Mouse (Mus musculus) ES-Bruce4 (cell line): ENCODE measurements around the gene Sema3g. TPM values are rescaled to one million over a fixed set of nuclear protein-coding genes. Genes with fewer than 3 reads are reported as not detected.

ENCODE experiments used
- H3K27ac ChIP-seq: 2 replicates; pipeline ENCODE4 v1.5.1; 2012; ENCODE audit warnings: low read length, inconsistent platforms; ENCODE audit not compliant: insufficient read depth
- H3K27me3 ChIP-seq: 2 replicates; pipeline ENCODE4 v1.6.1; 2012; ENCODE audit warnings: mild to moderate bottlenecking, low read length, inconsistent platforms; ENCODE audit not compliant: control insufficient read depth, poor library complexity, insufficient read depth, severe bottlenecking
- H3K36me3 ChIP-seq: 2 replicates; pipeline ENCODE4 v1.6.1; 2012; ENCODE audit warnings: inconsistent platforms, mild to moderate bottlenecking, low read length, moderate library complexity; ENCODE audit not compliant: control insufficient read depth, poor library complexity, insufficient read depth, severe bottlenecking
- H3K4me1 ChIP-seq: one replicate; pipeline ENCODE4 v1.8.1; 2011; ENCODE audit warnings: low read length; ENCODE audit not compliant: control insufficient read depth, insufficient read depth
- H3K4me3 ChIP-seq: 2 replicates; pipeline ENCODE4 v1.5.1; 2011; ENCODE audit warnings: low read depth, mild to moderate bottlenecking, low read length
- H3K9ac ChIP-seq: 2 replicates; pipeline ENCODE4 v1.6.1; 2012; ENCODE audit warnings: low read depth, mild to moderate bottlenecking, inconsistent platforms; ENCODE audit not compliant: poor library complexity, severe bottlenecking
- H3K9me3 ChIP-seq: replicated peaks from 2 replicates; pipeline ENCODE4 v1.6.1; 2012; ENCODE audit warnings: mild to moderate bottlenecking, low read length, inconsistent platforms; ENCODE audit not compliant: control insufficient read depth, poor library complexity, insufficient read depth, severe bottlenecking
- CTCF ChIP-seq: IDR thresholded peaks from one replicate; pipeline ENCODE4 v1.8.1; 2011; ENCODE audit warnings: low read depth, low read length
- EP300 ChIP-seq: IDR thresholded peaks from 2 replicates; pipeline ENCODE4 v1.6.1; 2011; ENCODE audit warnings: low read depth, low read length; ENCODE audit not compliant: insufficient read depth
- POLR2A ChIP-seq: IDR thresholded peaks from one replicate; pipeline ENCODE4 v1.8.1; 2011; ENCODE audit warnings: low read length; ENCODE audit not compliant: insufficient read depth
- polyA plus RNA-seq: library from polyadenylated mRNA; stranded (reverse); fragments of >200 nt; gene quantifications from 2 replicates; pipeline ENCODE4 v1.2.4, GENCODE M21; 2011; ENCODE audit warnings: low read depth; ENCODE audit not compliant: missing spikeins, insufficient read depth, insufficient read length

Sema3g gene
- polyA plus RNA-seq, 1 experiment: not detected

DNA sequence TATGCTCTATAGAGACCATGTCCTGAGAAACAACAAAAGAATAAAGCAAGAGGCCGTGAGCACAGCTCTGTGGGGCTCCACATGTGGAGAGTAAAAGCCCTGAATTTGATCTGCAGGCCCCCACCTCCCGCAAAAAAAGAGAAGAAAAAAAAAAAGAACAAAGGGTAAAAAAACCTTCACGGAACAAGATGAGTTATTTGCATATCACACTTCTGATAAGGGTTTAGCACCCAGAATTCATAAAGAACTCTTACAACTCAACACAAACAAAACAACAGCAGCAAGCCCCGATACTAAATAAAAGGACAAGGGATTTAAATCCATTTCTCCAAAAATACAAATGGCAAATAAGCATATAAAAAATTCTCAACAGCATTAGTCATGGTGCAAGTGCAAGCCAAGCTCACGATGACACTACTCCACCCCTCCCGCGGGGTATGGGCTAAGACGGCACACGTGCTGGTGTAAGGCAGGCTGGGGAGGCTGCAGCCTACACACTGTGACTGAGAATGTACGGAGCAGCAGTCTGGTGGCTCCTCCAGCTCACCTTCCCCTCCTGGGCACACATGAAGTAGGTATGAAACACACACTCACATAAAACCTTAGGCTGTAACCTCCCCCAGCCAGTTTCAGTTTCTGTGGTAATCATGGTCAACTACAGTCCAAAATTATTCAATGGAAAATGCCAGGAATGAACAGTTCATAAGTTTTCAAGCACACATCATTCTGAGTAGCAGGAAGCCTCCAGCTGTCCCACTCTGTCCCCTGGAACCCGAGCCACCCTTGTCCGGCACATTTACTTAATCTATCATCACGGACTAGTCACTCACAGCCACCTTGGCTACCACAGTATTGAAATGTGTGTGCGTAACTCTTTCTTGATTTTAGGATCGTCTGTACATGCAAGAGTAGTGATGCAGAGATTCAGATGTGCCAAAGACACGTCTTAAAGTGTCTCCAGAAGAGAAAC lies 19.8 kb upstream of the Sema3g start:
- H3K9ac ChIP-seq: no peak overlapping the region
- H3K4me3 ChIP-seq: no peak overlapping the region
- TF ChIP-seq POLR2A (no peak), EP300 (no peak), CTCF (no peak)
- H3K27ac ChIP-seq: no peak overlapping the region
- no peaks in the 10 kb centered on the region for H3K27me3 ChIP-seq
- no peaks in the 10 kb centered on the region for H3K9me3 ChIP-seq
- peaks cover 45% of the 10 kb centered on the region for H3K36me3 ChIP-seq
- H3K4me1 ChIP-seq: no peaks in the 10 kb centered on the region

DNA sequence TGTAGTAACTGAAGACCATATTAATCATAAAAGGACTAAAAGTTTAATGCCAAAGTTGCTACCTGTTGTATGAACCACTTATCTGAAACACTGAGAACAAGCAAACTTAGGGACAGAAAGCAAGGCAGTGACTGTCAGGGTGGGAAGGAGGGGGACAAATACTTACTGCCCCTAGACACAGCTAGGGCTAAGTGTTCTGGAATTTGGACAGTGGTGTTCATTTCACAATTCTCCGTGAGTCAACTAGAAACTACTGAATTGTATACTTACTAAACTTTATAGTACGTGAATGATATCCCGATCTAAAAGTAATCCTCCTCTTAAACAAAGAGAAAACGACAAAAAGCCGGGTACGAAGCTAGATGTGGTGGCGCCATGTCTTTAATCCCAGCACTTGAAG lies 18.1 kb upstream of the Sema3g start:
- no peak overlapping the region for H3K27ac ChIP-seq
- H3K9ac ChIP-seq: no peak overlapping the region
- H3K27me3 ChIP-seq: no peaks in the 10 kb centered on the region
- no peaks in the 10 kb centered on the region for H3K9me3 ChIP-seq
- H3K36me3 ChIP-seq: peaks cover 44% of the 10 kb centered on the region
- no peak for TF ChIP-seq POLR2A
- TF ChIP-seq EP300: no peak
- no peak for TF ChIP-seq CTCF
- H3K4me3 ChIP-seq: no peak overlapping the region
- peaks cover under 1% of the 10 kb centered on the region for H3K4me1 ChIP-seq

DNA sequence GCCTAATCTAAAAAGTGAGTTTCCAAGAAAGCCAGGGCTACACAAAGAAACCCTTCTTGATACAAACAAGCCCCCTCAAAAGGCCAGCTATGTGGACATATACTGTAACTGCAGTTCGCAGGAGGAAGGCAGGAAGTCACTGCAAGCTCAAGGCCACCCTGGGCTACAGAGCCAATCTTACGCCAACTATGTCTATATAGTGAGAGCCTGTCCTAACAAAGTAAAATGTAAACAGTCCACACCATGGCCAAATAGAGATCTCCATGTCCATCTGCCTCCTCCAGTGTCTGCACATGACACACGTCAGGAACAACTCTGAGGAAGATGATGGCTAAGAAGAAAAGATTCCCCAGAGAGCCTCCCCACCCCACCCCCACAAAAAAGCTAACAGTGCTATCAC lies 17.6 kb upstream of the Sema3g start:
- no peak for TF ChIP-seq CTCF
- TF ChIP-seq EP300: no peak
- TF ChIP-seq POLR2A: no peak
- H3K9me3 ChIP-seq: no peaks in the 10 kb centered on the region
- no peaks in the 10 kb centered on the region for H3K27me3 ChIP-seq
- H3K4me1 ChIP-seq: peaks cover 3% of the 10 kb centered on the region
- H3K36me3 ChIP-seq: peaks cover 44% of the 10 kb centered on the region
- no peak overlapping the region for H3K27ac ChIP-seq
- no peak overlapping the region for H3K4me3 ChIP-seq
- no peak overlapping the region for H3K9ac ChIP-seq

DNA sequence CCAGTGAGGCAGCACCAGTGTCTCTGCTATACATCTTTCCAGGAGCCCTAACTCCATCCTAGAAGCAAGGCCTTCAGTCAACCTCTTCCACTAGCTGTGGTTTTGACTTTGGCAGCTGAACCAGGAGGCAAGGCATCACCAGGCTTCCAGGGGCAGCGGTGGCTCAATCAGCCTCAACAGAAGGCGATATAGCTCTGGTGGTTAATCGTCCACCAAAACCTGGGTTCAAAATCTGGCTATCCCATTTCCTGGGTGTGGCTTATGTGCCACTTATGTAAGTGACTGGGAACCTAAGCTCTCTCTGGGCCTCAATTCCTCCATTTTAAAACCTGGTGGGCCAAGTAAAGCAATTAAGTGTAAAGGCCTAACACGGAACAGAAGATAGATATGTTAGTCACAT lies 12.8 kb upstream of the Sema3g start:
- H3K36me3 ChIP-seq: peaks cover 32% of the 10 kb centered on the region
- peak overlapping the region; percentile 96 for H3K9ac ChIP-seq
- H3K27ac ChIP-seq: no peak overlapping the region
- no peaks in the 10 kb centered on the region for H3K27me3 ChIP-seq
- H3K4me3 ChIP-seq: peak overlapping the region; percentile 98
- no peaks in the 10 kb centered on the region for H3K9me3 ChIP-seq
- H3K4me1 ChIP-seq: peaks cover 3% of the 10 kb centered on the region
- TF ChIP-seq CTCF (no peak), EP300 (no peak), POLR2A (no peak)

DNA sequence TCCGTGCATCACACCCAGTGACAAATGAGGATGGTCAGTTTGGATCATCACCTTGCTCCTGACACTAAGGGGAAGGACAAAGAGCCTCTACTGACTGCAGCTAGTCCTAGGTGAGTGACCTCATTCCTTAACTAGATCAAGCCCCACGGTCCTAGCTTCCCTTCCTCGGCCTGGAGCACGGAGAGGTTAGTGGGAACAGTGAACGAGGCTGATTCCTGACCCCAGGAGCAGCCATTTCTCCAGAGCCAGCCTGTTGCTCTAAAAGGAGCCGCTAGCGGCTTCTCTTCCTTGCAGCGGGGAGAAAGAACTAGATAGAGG lies 12.5 kb upstream of the Sema3g start:
- TF ChIP-seq POLR2A (no peak), CTCF (no peak), EP300 (no peak)
- no peaks in the 10 kb centered on the region for H3K9me3 ChIP-seq
- no peak overlapping the region for H3K27ac ChIP-seq
- peaks cover 31% of the 10 kb centered on the region for H3K36me3 ChIP-seq
- peak overlapping the region; percentile 96 for H3K9ac ChIP-seq
- peaks cover 3% of the 10 kb centered on the region for H3K4me1 ChIP-seq
- H3K27me3 ChIP-seq: no peaks in the 10 kb centered on the region
- peak overlapping the region; percentile 98 for H3K4me3 ChIP-seq
